Mouse (Mus musculus): ENCODE measurements around the gene Gm13030.
"Not testable (repeated sequence)": the region's sequence is repeated elsewhere in the genome, so short reads cannot be mapped to it uniquely, and the experiment has no call there.

Gene Gm13030

GRCm38 (mm10) chr4:138865092-138865491 lies 8.7 kb downstream of the Gm13030 start:
- DNase-seq, result no peak

GRCm38 (mm10) chr4:138863344-138863998 lies 10.3 kb downstream of the Gm13030 start, which contains the start of gene Pla2g5:
TSS of gene Pla2g5 (minus strand) at chr4:138863482.
- DNase-seq, result peak; percentile 36 to 46

- DNase-seq, result peak; percentile 44 to 58
Observed at GRCm38 (mm10) chr4:138859728-138860127, 14.0 kb downstream of the Gm13030 start.

DNA sequence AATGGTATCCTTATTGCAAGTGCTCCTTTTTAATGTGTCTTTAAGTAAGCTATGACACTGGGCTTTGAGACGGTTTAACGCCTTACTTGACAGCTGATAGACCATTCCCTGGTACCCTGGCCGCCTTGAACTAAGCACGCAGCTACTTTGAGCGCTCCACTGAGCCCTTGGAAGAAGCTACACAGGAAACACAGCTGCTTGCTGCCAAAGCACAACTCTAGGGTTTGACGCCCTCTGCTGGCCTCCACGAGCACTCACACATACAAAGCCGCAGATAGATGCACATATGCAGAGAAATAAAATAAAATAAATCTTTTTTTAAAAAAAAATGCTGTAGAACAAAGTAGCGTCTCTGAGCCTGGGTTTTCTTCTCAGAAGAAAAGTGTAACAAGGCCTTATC lies 14.5 kb downstream of the Gm13030 start:
- no peak for DNase-seq

DNA sequence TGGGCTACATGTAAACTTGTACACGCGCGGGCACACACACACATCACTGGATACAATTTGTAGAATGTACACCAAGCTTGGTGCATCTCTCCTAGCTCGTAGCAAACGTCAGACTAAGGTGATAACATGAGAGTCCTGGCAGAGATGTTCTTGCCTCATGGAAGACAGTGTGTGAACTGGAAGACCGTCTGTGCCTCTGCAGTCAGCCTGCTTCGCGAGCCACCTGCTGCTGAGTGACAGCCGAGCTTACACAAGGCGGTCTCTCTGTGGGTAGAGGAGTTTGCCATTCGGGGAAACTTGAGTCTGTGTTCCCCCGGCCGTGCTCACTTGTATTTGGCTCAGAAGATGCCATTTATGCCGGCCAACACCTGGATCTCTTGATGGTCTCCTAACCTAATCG lies 15.3 kb downstream of the Gm13030 start:
- DNase-seq, result no peak

DNA sequence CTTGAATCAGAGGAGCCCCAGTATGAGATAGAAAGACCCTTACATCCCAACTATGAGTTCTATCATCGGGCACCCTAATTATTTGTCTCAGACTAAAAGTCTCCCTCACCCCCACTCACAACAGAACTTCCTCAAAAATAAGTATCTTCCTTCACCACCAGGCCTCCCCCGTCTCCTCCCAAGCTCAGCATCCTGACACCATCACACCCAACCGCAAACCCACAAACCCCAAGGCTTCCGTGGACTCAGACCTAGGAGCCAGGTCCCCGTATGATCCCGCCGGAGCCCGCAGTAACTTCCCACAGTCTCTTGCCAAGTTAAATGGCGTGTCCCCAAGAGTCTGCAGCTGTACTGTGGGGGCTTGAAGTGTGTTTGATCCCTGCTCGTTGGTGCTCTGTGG lies 16.2 kb downstream of the Gm13030 start:
- no peak for DNase-seq

DNA sequence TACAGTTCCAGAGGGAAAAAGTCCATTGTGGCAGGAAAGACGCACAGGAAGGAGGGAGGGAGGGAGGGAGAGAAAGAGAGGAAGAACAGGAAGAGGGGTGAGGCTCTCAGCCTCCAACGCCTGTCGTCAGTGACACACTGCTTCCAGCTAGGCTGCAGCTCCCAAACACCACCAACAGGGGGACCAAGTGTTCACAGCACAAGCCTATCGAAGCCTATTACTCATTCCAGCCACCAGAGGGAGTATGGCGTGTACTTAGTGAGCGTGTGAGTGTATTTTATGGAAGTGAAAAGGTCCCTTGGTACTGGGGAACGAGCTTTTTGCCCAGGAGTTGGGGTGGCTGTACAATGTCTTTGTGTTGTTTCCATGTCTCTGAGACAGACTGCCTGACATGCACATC lies 17.3 kb downstream of the Gm13030 start:
- DNase-seq, result peak; percentile 61 to 67

GRCm38 (mm10) chr4:138855092-138855632 lies 18.6 kb downstream of the Gm13030 start:
- DNase-seq, result no peak

- DNase-seq, result no peak
Observed at GRCm38 (mm10) chr4:138852961-138853360, 20.8 kb downstream of the Gm13030 start.

GRCm38 (mm10) chr4:138851463-138851862 lies 22.3 kb downstream of the Gm13030 start:
- DNase-seq, result peak; percentile 72 to 75

DNA sequence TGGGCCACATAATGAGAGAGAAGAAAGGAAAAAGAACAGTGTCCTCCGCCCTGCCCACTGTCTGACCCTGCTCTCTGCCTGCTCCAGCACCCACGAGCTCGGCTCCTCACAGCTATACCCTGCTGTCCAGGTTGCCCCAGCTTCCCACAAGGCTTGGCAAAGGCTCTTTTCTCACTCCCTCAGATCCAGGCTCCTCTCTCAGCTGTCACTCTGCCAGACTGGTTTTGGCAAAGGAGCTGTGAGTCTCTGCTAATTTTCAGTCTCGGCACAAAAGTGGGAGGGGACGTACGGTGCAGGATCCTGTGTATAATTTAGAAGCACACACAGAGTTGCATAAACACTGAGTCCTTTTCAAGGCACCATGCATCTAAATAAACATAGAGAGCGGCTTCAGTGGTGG lies 32.4 kb downstream of the Gm13030 start:
- no peak for DNase-seq

DNA sequence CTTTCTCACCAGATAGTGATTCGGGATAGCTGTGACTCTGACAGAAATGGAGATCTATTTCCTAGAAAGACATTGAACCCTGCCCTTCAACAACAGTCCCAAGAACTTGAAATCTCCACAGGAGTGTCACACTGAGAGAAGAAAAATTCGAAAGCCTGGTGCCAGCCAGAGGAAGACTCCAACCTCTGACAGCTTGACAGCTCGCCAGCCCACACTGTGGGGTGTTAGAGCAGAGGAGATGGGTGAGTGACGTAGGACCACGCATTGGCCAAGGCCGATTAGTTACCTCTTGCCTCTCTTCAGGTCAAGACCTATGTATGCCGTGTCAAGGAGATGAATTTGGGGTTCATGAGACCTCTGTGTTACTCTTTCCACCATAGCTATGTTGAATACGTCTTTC lies 33.0 kb downstream of the Gm13030 start:
- no peak for DNase-seq

DNA sequence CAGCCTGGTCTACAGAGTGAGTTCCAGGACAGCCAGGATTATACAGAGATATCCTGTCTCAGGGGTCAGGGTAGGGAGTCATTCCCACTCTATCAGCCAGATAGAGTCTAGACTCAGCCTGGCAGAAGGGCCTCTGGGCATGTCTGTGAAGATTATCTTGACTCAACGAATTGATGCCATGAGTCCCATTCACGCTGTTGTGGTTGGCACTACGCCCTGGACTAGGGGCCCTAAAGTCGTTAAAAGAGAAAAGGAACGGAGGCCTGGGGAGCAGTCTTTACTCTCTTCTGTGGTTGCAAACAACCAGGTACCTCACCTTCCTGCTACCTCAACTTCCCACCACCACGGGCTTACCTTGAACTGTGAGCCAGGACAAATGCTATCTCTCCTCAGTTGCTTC lies 34.0 kb downstream of the Gm13030 start:
- DNase-seq, result no peak

DNA sequence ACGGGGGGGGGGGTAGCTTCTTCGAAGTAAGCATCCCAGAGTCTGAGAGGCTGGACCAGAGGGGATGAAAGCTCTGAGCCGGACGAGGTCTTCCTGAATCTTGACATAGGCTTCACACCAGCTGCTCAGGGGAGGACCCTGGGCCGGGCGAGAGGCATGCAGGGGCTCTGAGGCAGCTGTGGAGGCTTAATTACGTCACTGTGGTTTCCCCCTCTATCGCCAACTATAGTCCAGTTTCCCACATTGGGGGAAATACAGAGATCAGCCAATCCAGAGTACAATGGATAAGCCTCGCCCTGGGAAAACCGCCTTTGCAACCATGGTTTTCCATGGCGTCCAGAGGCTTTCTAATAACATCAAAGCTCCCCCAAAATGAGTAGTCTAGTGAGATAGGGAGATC lies 46.6 kb downstream of the Gm13030 start:
- DNase-seq, result no peak

- DNase-seq, result no peak
Observed at GRCm38 (mm10) chr4:138825751-138826567, 47.8 kb downstream of the Gm13030 start.

DNA sequence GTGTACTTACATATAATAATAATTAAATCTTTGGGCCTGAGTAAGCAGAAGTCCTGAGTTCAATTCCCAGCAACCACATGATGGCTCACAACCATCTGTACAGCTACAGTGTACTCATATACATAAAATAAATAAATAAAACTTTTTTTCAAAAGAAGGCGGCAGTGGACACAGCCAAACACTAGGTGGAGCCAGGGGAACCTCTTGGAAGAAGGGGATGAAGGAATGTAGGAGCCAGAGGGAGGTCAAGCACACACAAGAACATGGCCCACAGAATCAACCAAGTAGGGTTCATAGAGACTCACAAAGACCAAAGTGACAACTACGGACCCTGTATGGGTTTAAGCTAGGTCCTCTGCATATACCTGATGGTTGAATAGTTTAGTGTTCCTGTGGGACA lies 49.1 kb downstream of the Gm13030 start:
- DNase-seq, result no peak

GRCm38 (mm10) chr4:138824161-138824560 lies 49.6 kb downstream of the Gm13030 start:
- DNase-seq, result not testable (repeated sequence)

- no peak for DNase-seq
Observed at GRCm38 (mm10) chr4:138821036-138821435, 52.7 kb downstream of the Gm13030 start.
